Mouse (Mus musculus): ENCODE results near the gene Rpgrip1l. TPM values are rescaled to one million over a fixed set of nuclear protein-coding genes. Genes with fewer than 3 reads are reported as not detected.

Gene Rpgrip1l
- polyA plus RNA-seq, 1 experiment from 2014 or later: 7.9 TPM

GRCm38 (mm10) chr8:91198036-91198435, 115.0 kb downstream of the Rpgrip1l start:
- H3K36me3 ChIP-seq (ENCODE audit: insufficient read depth, low read length): no peaks in the 10 kb centered on the region
- 0 out of 2 replicates have a peak, but pooled peaks cover 3% of the 10 kb centered on the region for H3K27me3 ChIP-seq (ENCODE audit: insufficient read depth, low read length)
- H3K27ac ChIP-seq (ENCODE audit: low read length): no peak overlapping the region
- H3K9me3 ChIP-seq (ENCODE audit: low read length): no peaks in the 10 kb centered on the region
- no peak overlapping the region for H3K4me2 ChIP-seq (replicated peaks; ENCODE audit: low read depth, low read length)
- no peaks in the 10 kb centered on the region for H3K4me1 ChIP-seq (ENCODE audit: insufficient read depth, low read length)
- H3K4me3 ChIP-seq (ENCODE audit: low read length): no peak overlapping the region
- no peak overlapping the region for H3K9ac ChIP-seq (replicated peaks; ENCODE audit: low read length)
- no peak for ATAC-seq (ENCODE audit: low FRiP score, low TSS enrichment)
- 68% methylated on average over 3 of the region's 3 CpGs for WGBS

- 71% methylated on average over 5 of the region's 5 CpGs for WGBS
- no peaks in the 10 kb centered on the region for H3K9me3 ChIP-seq (ENCODE audit: low read length)
- H3K4me3 ChIP-seq (ENCODE audit: low read length): no peak overlapping the region
- no peaks in the 10 kb centered on the region for H3K4me1 ChIP-seq (ENCODE audit: insufficient read depth, low read length)
- H3K36me3 ChIP-seq (ENCODE audit: insufficient read depth, low read length): no peaks in the 10 kb centered on the region
- H3K27me3 ChIP-seq (ENCODE audit: insufficient read depth, low read length): peaks cover 5% of the 10 kb centered on the region; the same call in 1 of the 2 replicates
- ATAC-seq (ENCODE audit: low FRiP score, low TSS enrichment): 0 out of 2 replicates have a peak, but pooled peaks have one; percentile 42
- no peak overlapping the region for H3K9ac ChIP-seq (replicated peaks; ENCODE audit: low read length)
- H3K4me2 ChIP-seq (replicated peaks; ENCODE audit: low read depth, low read length): no peak overlapping the region
- H3K27ac ChIP-seq (ENCODE audit: low read length): no peak overlapping the region
Observed at GRCm38 (mm10) chr8:91197233-91197632, 115.8 kb downstream of the Rpgrip1l start.

GRCm38 (mm10) chr8:91196661-91197060, 116.4 kb downstream of the Rpgrip1l start:
- no peaks in the 10 kb centered on the region for H3K36me3 ChIP-seq (ENCODE audit: insufficient read depth, low read length)
- no peak for ATAC-seq (ENCODE audit: low FRiP score, low TSS enrichment)
- no peaks in the 10 kb centered on the region for H3K4me1 ChIP-seq (ENCODE audit: insufficient read depth, low read length)
- no peaks in the 10 kb centered on the region for H3K9me3 ChIP-seq (ENCODE audit: low read length)
- no peak overlapping the region for H3K27ac ChIP-seq (ENCODE audit: low read length)
- whole genome bisulfite sequencing: 78% methylated on average over 12 of the region's 12 CpGs
- peaks cover 8% of the 10 kb centered on the region; the same call in 1 of the 2 replicates for H3K27me3 ChIP-seq (ENCODE audit: insufficient read depth, low read length)
- no peak overlapping the region for H3K4me2 ChIP-seq (replicated peaks; ENCODE audit: low read depth, low read length)
- no peak overlapping the region for H3K4me3 ChIP-seq (ENCODE audit: low read length)
- no peak overlapping the region for H3K9ac ChIP-seq (replicated peaks; ENCODE audit: low read length)

GRCm38 (mm10) chr8:91194081-91194480, 119.0 kb downstream of the Rpgrip1l start:
- Histone ChIP-seq H3K27ac (ENCODE audit: low read length) (no peak overlapping the region), H3K4me1 (ENCODE audit: insufficient read depth, low read length) (0 out of 2 replicates have a peak, but pooled peaks cover 3% of the 10 kb centered on the region), H3K9me3 (ENCODE audit: low read length) (no peaks in the 10 kb centered on the region), H3K36me3 (ENCODE audit: insufficient read depth, low read length) (no peaks in the 10 kb centered on the region), H3K27me3 (ENCODE audit: insufficient read depth, low read length) (peaks cover 14% of the 10 kb centered on the region), H3K4me3 (ENCODE audit: low read length) (no peak overlapping the region), H3K4me2 (replicated peaks; ENCODE audit: low read depth, low read length) (no peak overlapping the region), H3K9ac (replicated peaks; ENCODE audit: low read length) (no peak overlapping the region)
- WGBS: 86% methylated on average over 2 of the region's 2 CpGs
- no peak for ATAC-seq (ENCODE audit: low FRiP score, low TSS enrichment)

GRCm38 (mm10) chr8:91192941-91193340, 120.1 kb downstream of the Rpgrip1l start:
- Histone ChIP-seq H3K36me3 (ENCODE audit: insufficient read depth, low read length) (no peaks in the 10 kb centered on the region), H3K4me3 (ENCODE audit: low read length) (no peak overlapping the region), H3K27ac (ENCODE audit: low read length) (no peak overlapping the region), H3K4me2 (replicated peaks; ENCODE audit: low read depth, low read length) (no peak overlapping the region), H3K27me3 (ENCODE audit: insufficient read depth, low read length) (peaks cover 20% of the 10 kb centered on the region), H3K4me1 (ENCODE audit: insufficient read depth, low read length) (0 out of 2 replicates have a peak, but pooled peaks cover 3% of the 10 kb centered on the region), H3K9me3 (ENCODE audit: low read length) (no peaks in the 10 kb centered on the region), H3K9ac (replicated peaks; ENCODE audit: low read length) (no peak overlapping the region)
- WGBS: 88% methylated on average over 5 of the region's 5 CpGs
- ATAC-seq (ENCODE audit: low FRiP score, low TSS enrichment): no peak

- peak; percentile 88 for ATAC-seq (ENCODE audit: low FRiP score, low TSS enrichment)
- no peak overlapping the region; the same call in 1 of the 2 replicates for H3K9ac ChIP-seq (replicated peaks; ENCODE audit: low read length)
- H3K4me1 ChIP-seq (ENCODE audit: insufficient read depth, low read length): 0 out of 2 replicates have a peak, but pooled peaks cover 3% of the 10 kb centered on the region
- H3K27ac ChIP-seq (ENCODE audit: low read length): no peak overlapping the region
- H3K4me3 ChIP-seq (ENCODE audit: low read length): no peak overlapping the region
- peak overlapping the region; percentile 27 for H3K4me2 ChIP-seq (replicated peaks; ENCODE audit: low read depth, low read length)
- 1% methylated on average over 17 of the region's 17 CpGs for WGBS
- H3K27me3 ChIP-seq (ENCODE audit: insufficient read depth, low read length): peaks cover 20% of the 10 kb centered on the region
- H3K36me3 ChIP-seq (ENCODE audit: insufficient read depth, low read length): no peaks in the 10 kb centered on the region
- no peaks in the 10 kb centered on the region for H3K9me3 ChIP-seq (ENCODE audit: low read length)
Observed at GRCm38 (mm10) chr8:91190816-91191340, 122.2 kb downstream of the Rpgrip1l start.

- 40% methylated on average over 10 of the region's 11 CpGs for WGBS
- no peak overlapping the region for H3K4me3 ChIP-seq (ENCODE audit: low read length)
- H3K4me2 ChIP-seq (replicated peaks; ENCODE audit: low read depth, low read length): no peak overlapping the region
Observed at GRCm38 (mm10) chr8:91188152-91188551, 124.9 kb downstream of the Rpgrip1l start.

GRCm38 (mm10) chr8:91186372-91186771, 126.7 kb downstream of the Rpgrip1l start:
- no peak for ATAC-seq (ENCODE audit: low FRiP score, low TSS enrichment)
- Histone ChIP-seq H3K27ac (ENCODE audit: low read length) (no peak overlapping the region), H3K36me3 (ENCODE audit: insufficient read depth, low read length) (no peaks in the 10 kb centered on the region), H3K9ac (replicated peaks; ENCODE audit: low read length) (no peak overlapping the region), H3K27me3 (ENCODE audit: insufficient read depth, low read length) (peaks cover 12% of the 10 kb centered on the region; the same call in 1 of the 2 replicates), H3K4me2 (replicated peaks; ENCODE audit: low read depth, low read length) (no peak overlapping the region), H3K9me3 (ENCODE audit: low read length) (peaks cover 5% of the 10 kb centered on the region), H3K4me1 (ENCODE audit: insufficient read depth, low read length) (0 out of 2 replicates have a peak, but pooled peaks cover 3% of the 10 kb centered on the region), H3K4me3 (ENCODE audit: low read length) (no peak overlapping the region)
- 72% methylated on average over 12 of the region's 12 CpGs for WGBS

More at GRCm38 (mm10) chr8:91188152-91188551, 124.9 kb downstream of the Rpgrip1l start:
- Histone ChIP-seq H3K4me1 (ENCODE audit: insufficient read depth, low read length) (0 out of 2 replicates have a peak, but pooled peaks cover 3% of the 10 kb centered on the region), H3K9me3 (ENCODE audit: low read length) (peaks cover 5% of the 10 kb centered on the region), H3K27ac (ENCODE audit: low read length) (no peak overlapping the region), H3K36me3 (ENCODE audit: insufficient read depth, low read length) (no peaks in the 10 kb centered on the region), H3K9ac (replicated peaks; ENCODE audit: low read length) (no peak overlapping the region), H3K27me3 (ENCODE audit: insufficient read depth, low read length) (peaks cover 17% of the 10 kb centered on the region)
- ATAC-seq (ENCODE audit: low FRiP score, low TSS enrichment): no peak

GRCm38 (mm10) chr8:91177708-91178107, 135.4 kb downstream of the Rpgrip1l start:
- Histone ChIP-seq H3K4me1 (ENCODE audit: insufficient read depth, low read length) (no peaks in the 10 kb centered on the region), H3K4me3 (ENCODE audit: low read length) (no peak overlapping the region), H3K36me3 (ENCODE audit: insufficient read depth, low read length) (no peaks in the 10 kb centered on the region), H3K9ac (replicated peaks; ENCODE audit: low read length) (no peak overlapping the region), H3K9me3 (ENCODE audit: low read length) (no peaks in the 10 kb centered on the region), H3K4me2 (replicated peaks; ENCODE audit: low read depth, low read length) (no peak overlapping the region), H3K27ac (ENCODE audit: low read length) (no peak overlapping the region), H3K27me3 (ENCODE audit: insufficient read depth, low read length) (no peaks in the 10 kb centered on the region)
- no peak for ATAC-seq (ENCODE audit: low FRiP score, low TSS enrichment)
- no CpG with 5 or more reads among the region's 1 CpGs for WGBS

- no peak overlapping the region for H3K4me3 ChIP-seq (ENCODE audit: low read length)
- WGBS: 82% methylated on average over 14 of the region's 14 CpGs
- no peak overlapping the region for H3K27ac ChIP-seq (ENCODE audit: low read length)
- no peak overlapping the region for H3K4me2 ChIP-seq (replicated peaks; ENCODE audit: low read depth, low read length)
- H3K9me3 ChIP-seq (ENCODE audit: low read length): no peaks in the 10 kb centered on the region
- no peak overlapping the region for H3K9ac ChIP-seq (replicated peaks; ENCODE audit: low read length)
- no peaks in the 10 kb centered on the region for H3K36me3 ChIP-seq (ENCODE audit: insufficient read depth, low read length)
- no peaks in the 10 kb centered on the region for H3K27me3 ChIP-seq (ENCODE audit: insufficient read depth, low read length)
- ATAC-seq (ENCODE audit: low FRiP score, low TSS enrichment): no peak
- H3K4me1 ChIP-seq (ENCODE audit: insufficient read depth, low read length): no peaks in the 10 kb centered on the region
Observed at GRCm38 (mm10) chr8:91176176-91176575, 136.9 kb downstream of the Rpgrip1l start.

Data from kidney, embryonic 16.5 days (tissue).